13 mouse cellular contexts compared by ENCODE assay signal in genomic region chr10:105772821-105773302, GRCm38 (mm10).
DNase-seq lines count a peak whose midpoint lies in the region; ATAC-seq lines count a peak whose summit lies in the region.
"Had no signal": no experiment of that assay in that cellular context is flagged by ENCODE, and none has a peak within 500 bp of the region (broad histone marks: within the 10 kb centered on the region; RNA-seq: fewer than 3 reads in every experiment).

No protein-coding gene starts in this region.

- no peaks in the 10 kb centered on the region for H3K9me3 ChIP-seq in forebrain, embryonic 14.5 days (replicated peaks; ENCODE audit: control insufficient read depth, low read length)
- H3K9me3 ChIP-seq in forebrain, embryonic 11.5 days (ENCODE audit: control insufficient read depth, low read length): no peaks in the 10 kb centered on the region
- no peaks in the 10 kb centered on the region for H3K9me3 ChIP-seq in limb, embryonic 11.5 days (ENCODE audit: control insufficient read depth, low read length)
- H3K9me3 ChIP-seq in limb, embryonic 10.5 days (replicated peaks): no peaks in the 10 kb centered on the region
- no peaks in the 10 kb centered on the region for H3K9me3 ChIP-seq in hindbrain, embryonic 14.5 days (ENCODE audit: control insufficient read depth, low read length)
- no peaks in the 10 kb centered on the region for H3K9me3 ChIP-seq in midbrain, embryonic 15.5 days
- H3K9me3 ChIP-seq in kidney, embryonic 14.5 days (ENCODE audit: control insufficient read depth, low read length): no peaks in the 10 kb centered on the region

- H3K4me2 ChIP-seq in forebrain, embryonic 14.5 days (ENCODE audit: low read length): no peak overlapping the region
- H3K4me2 ChIP-seq in forebrain, embryonic 11.5 days (ENCODE audit: low read depth, low read length, severe bottlenecking): no peak overlapping the region
- H3K4me2 ChIP-seq in limb, embryonic 11.5 days (ENCODE audit: low read depth, severe bottlenecking): no peak overlapping the region
- no peak overlapping the region for H3K4me2 ChIP-seq in hindbrain, embryonic 14.5 days (replicated peaks)
- no peak overlapping the region for H3K4me2 ChIP-seq in midbrain, embryonic 15.5 days
- no peak overlapping the region for H3K4me2 ChIP-seq in kidney, embryonic 14.5 days (replicated peaks; ENCODE audit: low read depth, low read length)

- no peak overlapping the region for H3K4me3 ChIP-seq in forebrain, embryonic 14.5 days (ENCODE audit: low read depth, low read length)
- H3K4me3 ChIP-seq in forebrain, embryonic 11.5 days (ENCODE audit: low read depth, low read length): no peak overlapping the region
- H3K4me3 ChIP-seq in limb, embryonic 11.5 days (ENCODE audit: low read depth, low read length): no peak overlapping the region
- no peak overlapping the region for H3K4me3 ChIP-seq in limb, embryonic 10.5 days
- H3K4me3 ChIP-seq in hindbrain, embryonic 14.5 days (replicated peaks; ENCODE audit: low read length): no peak overlapping the region
- no peak overlapping the region for H3K4me3 ChIP-seq in midbrain, embryonic 15.5 days
- no peak overlapping the region for H3K4me3 ChIP-seq in kidney, embryonic 14.5 days (ENCODE audit: low read length)
- H3K4me3 ChIP-seq: heart, adult 2 months had no signal

- no peaks in the 10 kb centered on the region for H3K4me1 ChIP-seq in forebrain, embryonic 14.5 days (ENCODE audit: control insufficient read depth, insufficient read depth, low read length)
- H3K4me1 ChIP-seq in forebrain, embryonic 11.5 days (replicated peaks; ENCODE audit: control insufficient read depth, insufficient read depth, low read length): no peaks in the 10 kb centered on the region
- no peaks in the 10 kb centered on the region for H3K4me1 ChIP-seq in limb, embryonic 11.5 days (ENCODE audit: control insufficient read depth, insufficient read depth, low read length)
- no peaks in the 10 kb centered on the region for H3K4me1 ChIP-seq in limb, embryonic 10.5 days
- H3K4me1 ChIP-seq in hindbrain, embryonic 14.5 days (replicated peaks; ENCODE audit: control insufficient read depth, insufficient read depth, low read length): no peaks in the 10 kb centered on the region
- H3K4me1 ChIP-seq in midbrain, embryonic 15.5 days: no peaks in the 10 kb centered on the region
- no peaks in the 10 kb centered on the region for H3K4me1 ChIP-seq in kidney, embryonic 14.5 days (ENCODE audit: control insufficient read depth, insufficient read depth, low read length)

- WGBS in forebrain, embryonic 14.5 days: 93% methylated on average over 9 of the region's 9 CpGs
- 90% methylated on average over 9 of the region's 9 CpGs for WGBS in forebrain, embryonic 11.5 days
- 88% methylated on average over 9 of the region's 9 CpGs for WGBS in limb, embryonic 11.5 days
- WGBS in limb, embryonic 10.5 days: 91% methylated on average over 9 of the region's 9 CpGs
- 94% methylated on average over 9 of the region's 9 CpGs for WGBS in hindbrain, embryonic 14.5 days
- 89% methylated on average over 9 of the region's 9 CpGs for WGBS in midbrain, embryonic 15.5 days
- 88% methylated on average over 9 of the region's 9 CpGs for WGBS in kidney, embryonic 14.5 days

- no peaks in the 10 kb centered on the region for H3K36me3 ChIP-seq in forebrain, embryonic 14.5 days (ENCODE audit: control insufficient read depth, insufficient read depth, low read length)
- no peaks in the 10 kb centered on the region for H3K36me3 ChIP-seq in forebrain, embryonic 11.5 days (ENCODE audit: control insufficient read depth, insufficient read depth, low read length)
- H3K36me3 ChIP-seq in limb, embryonic 11.5 days (ENCODE audit: control insufficient read depth, insufficient read depth, low read length): no peaks in the 10 kb centered on the region
- no peaks in the 10 kb centered on the region for H3K36me3 ChIP-seq in limb, embryonic 10.5 days
- no peaks in the 10 kb centered on the region for H3K36me3 ChIP-seq in hindbrain, embryonic 14.5 days (replicated peaks; ENCODE audit: control insufficient read depth, insufficient read depth)
- H3K36me3 ChIP-seq in midbrain, embryonic 15.5 days (replicated peaks): no peaks in the 10 kb centered on the region
- H3K36me3 ChIP-seq in kidney, embryonic 14.5 days (ENCODE audit: control insufficient read depth, insufficient read depth, low read length): no peaks in the 10 kb centered on the region

- no peak for DNase-seq in forebrain, embryonic 14.5 days (ENCODE audit: low spot score)
- DNase-seq in forebrain, embryonic 11.5 days (ENCODE audit: low spot score): no peak
- DNase-seq in limb, embryonic 11.5 days (ENCODE audit: low spot score): no peak
- DNase-seq in limb, embryonic 10.5 days (ENCODE audit: low spot score): no peak
- DNase-seq in hindbrain, embryonic 14.5 days (ENCODE audit: low spot score): no peak
- DNase-seq in spleen, postnatal 14 days (ENCODE audit: low spot score in 2 of 2): no peak
- DNase-seq: cerebellum, adult 18-20 months; heart, adult 2 months; spleen, adult 18-20 months; thymus, adult 2 months had no signal

- no peak overlapping the region for H3K9ac ChIP-seq in forebrain, embryonic 14.5 days (ENCODE audit: low read length)
- H3K9ac ChIP-seq in forebrain, embryonic 11.5 days (ENCODE audit: low read length): no peak overlapping the region
- H3K9ac ChIP-seq in limb, embryonic 11.5 days (ENCODE audit: low read length): no peak overlapping the region
- H3K9ac ChIP-seq in hindbrain, embryonic 14.5 days: no peak overlapping the region
- H3K9ac ChIP-seq in midbrain, embryonic 15.5 days: no peak overlapping the region
- H3K9ac ChIP-seq in kidney, embryonic 14.5 days (ENCODE audit: low read depth, low read length): no peak overlapping the region

- no peaks in the 10 kb centered on the region for H3K27me3 ChIP-seq in forebrain, embryonic 14.5 days (replicated peaks; ENCODE audit: control insufficient read depth, insufficient read depth, low read length)
- no peaks in the 10 kb centered on the region for H3K27me3 ChIP-seq in forebrain, embryonic 11.5 days (ENCODE audit: control insufficient read depth, insufficient read depth, low read length)
- H3K27me3 ChIP-seq in limb, embryonic 11.5 days (ENCODE audit: control insufficient read depth, insufficient read depth, low read length): no peaks in the 10 kb centered on the region
- H3K27me3 ChIP-seq in limb, embryonic 10.5 days (ENCODE audit: low read depth, poor library complexity, severe bottlenecking): no peaks in the 10 kb centered on the region
- H3K27me3 ChIP-seq in hindbrain, embryonic 14.5 days (ENCODE audit: control insufficient read depth, insufficient read depth, low read length): no peaks in the 10 kb centered on the region
- H3K27me3 ChIP-seq in midbrain, embryonic 15.5 days (replicated peaks): no peaks in the 10 kb centered on the region
- no peaks in the 10 kb centered on the region for H3K27me3 ChIP-seq in kidney, embryonic 14.5 days (ENCODE audit: control insufficient read depth, insufficient read depth, low read length)

- ATAC-seq in forebrain, embryonic 14.5 days: peak; percentile 29; the same call in 1 of the 2 replicates
- no peak; the same call in 1 of the 2 replicates for ATAC-seq in forebrain, embryonic 11.5 days (replicated peaks; ENCODE audit: low FRiP score)
- ATAC-seq in limb, embryonic 11.5 days (ENCODE audit: insufficient number of reproducible peaks, low FRiP score, low TSS enrichment, low read depth): peak; percentile 59
- peak; percentile 28; the same call in 1 of the 2 replicates for ATAC-seq in hindbrain, embryonic 14.5 days (ENCODE audit: low FRiP score)
- ATAC-seq in midbrain, embryonic 15.5 days (replicated peaks): peak; percentile 40; the same call in 1 of the 2 replicates
- ATAC-seq in kidney, embryonic 14.5 days (ENCODE audit: low FRiP score, low TSS enrichment): no peak
- ATAC-seq: activated CD4-positive, CD25-positive, alpha-beta regulatory T cell, adult 4 months had no signal

- H3K27ac ChIP-seq in forebrain, embryonic 14.5 days (ENCODE audit: low read depth, low read length): no peak overlapping the region
- H3K27ac ChIP-seq in forebrain, embryonic 11.5 days (ENCODE audit: low read depth, low read length): no peak overlapping the region
- H3K27ac ChIP-seq in limb, embryonic 11.5 days (replicated peaks; ENCODE audit: low read depth, low read length): no peak overlapping the region
- no peak overlapping the region for H3K27ac ChIP-seq in limb, embryonic 10.5 days
- H3K27ac ChIP-seq in hindbrain, embryonic 14.5 days: no peak overlapping the region
- H3K27ac ChIP-seq in midbrain, embryonic 15.5 days: no peak overlapping the region
- no peak overlapping the region for H3K27ac ChIP-seq in kidney, embryonic 14.5 days (ENCODE audit: low read depth, low read length)
- H3K27ac ChIP-seq: heart, adult 2 months had no signal

Comparison
In these comparisons a context has a peak if more than half of its experiments do, and no peak if none do; other contexts are left out.
1. ATAC-seq: peak in forebrain, embryonic 14.5 days (single experiment), limb, embryonic 11.5 days (single experiment), hindbrain, embryonic 14.5 days (single experiment) and midbrain, embryonic 15.5 days (single experiment); none in forebrain, embryonic 11.5 days (single experiment) and kidney, embryonic 14.5 days (single experiment).